Mouse (Mus musculus) induced T-regulatory cell, adult 2 months (primary cell): ENCODE data around the gene Pilra.
"Not testable (repeated sequence)": the region's sequence is repeated elsewhere in the genome, so short reads cannot be mapped to it uniquely, and the experiment has no call there.

Source experiments
- DNase-seq: peaks from one replicate; pipeline ENCODE4 v3.0.0-alpha.2; 2012; ENCODE audit warnings: low read depth

Gene Pilra

DNA sequence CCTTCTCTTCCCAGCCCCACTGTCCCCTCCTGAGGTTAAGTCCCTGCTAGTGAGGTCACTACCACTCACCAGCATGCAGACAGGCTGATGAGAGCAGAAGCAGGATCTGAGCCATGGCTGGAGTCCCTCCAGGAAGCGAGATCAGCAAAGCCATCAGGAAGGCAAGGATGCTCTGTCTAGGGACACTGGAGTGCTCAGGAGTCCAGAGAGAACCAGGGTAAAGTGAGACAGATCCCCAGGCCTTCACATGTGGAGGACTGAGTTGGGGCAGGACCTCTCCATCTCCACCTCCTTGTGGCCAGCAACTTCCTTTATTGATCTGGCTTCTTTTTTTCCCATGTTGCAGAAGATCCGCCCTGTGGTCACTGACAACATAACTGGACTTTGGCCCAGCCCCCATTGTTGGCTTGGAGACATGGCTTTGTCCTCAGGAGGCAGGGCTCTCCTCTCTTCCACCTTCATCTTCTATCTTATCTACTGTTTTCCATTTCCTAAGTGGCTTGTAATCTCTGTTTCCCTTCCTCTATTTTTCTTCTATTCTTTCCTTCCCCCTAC lies at the start of gene Pilra:
Gene Pilra (minus strand): TSS at position 316 of the 555 bp plus-strand sequence.
- DNase-seq = not testable (repeated sequence)

- no peak for DNase-seq
Measured at GRCm38 (mm10) chr5:137883345-137883744, 47.3 kb upstream of the Pilra start.

GRCm38 (mm10) chr5:137882922-137883321 lies 46.8 kb upstream of the Pilra start:
- no peak for DNase-seq

- peak; percentile 24 for DNase-seq
Measured at GRCm38 (mm10) chr5:137877860-137878259, 41.8 kb upstream of the Pilra start.

GRCm38 (mm10) chr5:137875054-137875453 lies 39.0 kb upstream of the Pilra start:
- DNase-seq = no peak

GRCm38 (mm10) chr5:137872381-137872702 lies 36.3 kb upstream of the Pilra start:
- not testable (repeated sequence) for DNase-seq

- DNase-seq = not testable (repeated sequence)
Measured at GRCm38 (mm10) chr5:137871644-137872380, 35.7 kb upstream of the Pilra start, which contains the start of gene Pilrb2. Gene Pilrb2, minus strand, starts transcription at chr5:137871815.

GRCm38 (mm10) chr5:137868600-137868999 lies 32.5 kb upstream of the Pilra start:
- DNase-seq = not testable (repeated sequence)

DNA sequence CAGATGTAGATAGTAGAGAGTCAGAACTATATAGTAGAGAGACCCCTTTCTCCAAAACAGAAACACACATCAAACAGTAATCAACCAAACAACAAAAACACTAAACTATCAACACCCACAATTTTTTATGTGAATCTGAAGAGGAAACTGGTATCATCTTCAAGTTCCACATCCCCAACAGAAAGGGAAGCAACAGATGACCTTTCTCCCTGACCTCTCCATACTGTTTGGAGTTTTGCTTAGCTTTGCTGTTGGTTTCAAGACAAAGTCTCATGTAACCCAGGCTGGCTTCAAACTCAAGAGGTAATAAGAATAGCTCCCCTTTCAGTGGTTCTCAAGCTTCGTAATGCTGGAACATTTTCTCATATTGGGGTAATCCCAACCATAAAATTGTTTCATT lies 27.9 kb upstream of the Pilra start:
- DNase-seq = not testable (repeated sequence)

DNA sequence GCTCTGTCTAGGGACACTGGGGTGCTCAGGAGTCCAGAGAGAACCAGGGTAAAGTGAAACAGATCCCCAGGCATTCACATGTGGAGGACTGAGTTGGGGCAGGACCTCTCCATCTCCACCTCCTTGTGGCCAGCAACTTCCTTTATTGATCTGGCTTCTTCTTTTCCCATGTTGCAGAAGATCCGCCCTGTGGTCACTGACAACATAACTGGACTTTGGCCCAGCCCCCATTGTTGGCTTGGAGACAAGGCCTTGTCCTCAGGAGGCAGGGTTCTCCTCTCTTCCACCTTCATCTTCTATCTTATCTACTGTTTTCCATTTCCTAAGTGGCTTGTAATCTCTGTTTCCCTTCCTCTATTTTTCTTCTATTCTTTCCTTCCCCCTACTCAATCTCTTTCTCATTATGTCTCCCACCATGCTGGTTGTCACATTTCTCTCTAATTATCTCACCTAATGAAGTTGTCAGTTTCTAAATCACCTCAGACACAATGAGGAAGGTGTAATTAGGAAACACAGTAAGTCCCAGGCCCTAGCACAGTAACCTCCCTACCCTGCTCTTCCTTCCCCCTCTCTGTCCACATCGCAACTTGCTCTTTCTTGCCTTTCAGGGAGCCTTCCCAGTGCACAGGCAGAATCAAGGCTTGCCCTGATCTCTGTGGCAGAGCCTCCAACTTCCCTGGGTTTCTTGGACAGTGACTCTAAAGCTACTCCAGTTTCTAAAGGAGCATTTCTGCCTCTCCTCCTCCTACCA lies 22.1 kb upstream of the Pilra start, which contains the start of gene Pilrb1:
Gene Pilrb1 (minus strand): TSS at position 147 of the 751 bp plus-strand sequence.
- DNase-seq = not testable (repeated sequence)

GRCm38 (mm10) chr5:137856870-137857269 lies 20.8 kb upstream of the Pilra start:
- peak; percentile 35 for DNase-seq

DNA sequence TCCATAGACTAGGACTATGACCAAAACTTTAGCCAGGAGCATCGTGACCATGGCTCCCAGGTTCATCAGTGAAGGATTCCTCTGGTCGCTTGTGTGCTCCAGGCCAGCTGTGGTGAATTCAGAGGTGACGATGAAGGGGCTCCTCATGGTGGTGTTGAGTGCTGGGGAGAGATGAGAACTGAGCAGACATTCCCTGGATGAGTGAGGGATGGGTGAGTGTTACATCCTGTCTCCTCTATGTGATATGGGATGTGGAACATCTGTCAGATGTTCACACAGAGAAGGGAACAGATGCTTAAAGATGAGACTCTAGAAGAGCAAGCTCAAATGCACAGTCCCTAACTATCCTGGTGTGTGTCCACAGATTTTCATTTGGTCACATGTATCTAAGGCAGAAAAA lies 18.8 kb upstream of the Pilra start:
- DNase-seq = not testable (repeated sequence)

GRCm38 (mm10) chr5:137850313-137850712 lies 14.2 kb upstream of the Pilra start:
- DNase-seq = not testable (repeated sequence)

DNA sequence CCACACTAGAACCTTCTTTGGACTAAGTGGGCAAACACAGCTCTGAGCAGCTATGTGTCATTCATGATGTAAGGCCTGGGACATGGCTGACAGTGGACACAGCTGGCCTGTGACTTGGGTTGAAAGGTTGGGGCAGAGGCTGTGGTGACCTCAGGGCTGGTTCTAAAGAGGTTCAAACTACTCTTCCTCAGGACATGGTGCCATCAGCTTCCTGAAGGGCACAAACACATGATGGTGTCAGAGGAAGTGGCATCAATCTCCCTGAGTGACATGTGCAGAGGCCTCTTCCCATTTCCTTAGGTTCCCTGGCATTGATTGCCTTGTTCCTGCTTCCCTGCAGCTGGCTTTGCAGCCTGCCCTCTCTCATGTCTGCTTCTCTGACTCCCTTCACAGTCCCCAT lies 1.0 kb upstream of the Pilra start:
- not testable (repeated sequence) for DNase-seq

GRCm38 (mm10) chr5:137836611-137837010 lies 530 bp upstream of the Pilra start:
- no peak for DNase-seq

DNA sequence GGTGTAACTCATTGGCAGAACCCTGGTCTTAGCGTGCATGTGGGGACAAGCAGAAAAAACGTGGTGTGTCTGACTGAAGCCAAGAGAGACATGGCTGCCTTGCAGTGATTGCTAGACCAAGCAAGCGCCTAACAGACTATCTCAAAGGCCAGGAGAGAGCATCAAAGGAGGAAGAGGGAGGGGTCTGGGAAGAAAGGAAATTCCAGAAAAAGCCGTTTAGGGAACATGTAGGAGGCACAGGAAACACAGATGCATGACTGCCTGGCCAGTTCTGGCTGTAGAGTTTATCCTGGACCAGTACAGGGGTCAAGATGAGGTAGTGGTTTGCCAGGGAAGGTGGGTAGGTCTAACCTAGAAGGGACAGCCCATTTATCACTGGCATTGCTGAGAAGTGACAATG lies 2.6 kb downstream of the Pilra start:
- DNase-seq = no peak

GRCm38 (mm10) chr5:137831506-137831905 lies 4.6 kb downstream of the Pilra start:
- DNase-seq = no peak

DNA sequence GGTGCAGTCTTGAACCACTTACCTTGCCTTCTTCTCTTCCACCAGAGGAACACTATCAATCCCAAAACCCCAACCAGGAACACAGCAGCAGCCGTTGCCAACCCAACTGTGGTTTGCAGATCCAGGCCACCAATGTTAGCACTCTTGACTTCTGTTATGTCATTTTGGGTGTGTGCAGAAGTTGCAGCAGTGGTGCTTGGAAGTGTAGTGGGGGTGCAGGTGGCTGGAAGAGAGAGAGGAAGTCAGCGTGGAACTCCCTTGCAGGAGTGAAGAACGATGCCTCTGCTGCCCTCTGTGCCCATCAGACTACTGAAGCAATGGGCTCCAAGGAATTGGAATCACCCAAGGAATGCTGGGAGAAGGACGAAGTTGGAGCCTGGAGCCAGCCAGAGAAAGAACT lies 5.0 kb downstream of the Pilra start:
- no peak for DNase-seq

- no peak for DNase-seq
Measured at GRCm38 (mm10) chr5:137830238-137830637, 5.8 kb downstream of the Pilra start.

DNA sequence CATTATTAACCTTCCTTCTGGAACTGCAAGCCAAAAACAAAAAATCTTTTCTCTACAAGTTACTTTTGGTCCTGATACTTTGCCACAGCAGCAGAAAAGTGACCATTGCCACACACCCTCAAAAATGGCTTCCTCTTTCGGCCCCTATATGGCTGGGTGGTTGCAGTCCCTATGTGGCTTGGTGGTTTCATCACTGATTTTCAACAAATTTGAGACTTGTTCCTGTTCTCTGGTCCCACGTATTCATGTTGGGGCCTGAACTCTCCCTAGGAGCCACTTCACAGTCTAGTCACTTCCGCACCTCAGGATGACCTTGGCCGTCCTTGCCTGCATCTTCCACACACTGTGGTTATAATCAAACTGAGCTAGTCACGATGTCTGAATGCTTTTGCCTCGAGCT lies 7.4 kb downstream of the Pilra start:
- DNase-seq = no peak

DNA sequence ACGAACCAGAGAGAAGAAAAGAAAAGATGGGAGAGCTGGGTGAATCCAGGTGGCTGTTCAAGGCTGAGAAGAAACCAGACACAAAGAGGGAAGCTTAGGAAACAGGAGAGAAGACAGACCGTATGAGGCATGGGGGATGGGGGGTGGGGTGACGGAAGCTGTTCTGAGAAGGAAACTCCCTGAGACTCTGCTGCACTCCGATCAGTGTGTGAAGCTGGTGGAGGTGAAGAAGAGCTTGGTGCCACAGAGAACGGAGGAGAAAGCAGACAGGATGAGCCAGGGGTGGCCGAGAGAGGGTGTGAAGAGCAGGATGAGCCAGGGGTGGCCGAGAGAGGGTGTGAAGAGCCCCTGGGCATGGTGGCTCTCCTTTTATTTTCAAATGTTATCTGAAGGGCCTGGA lies 9.7 kb downstream of the Pilra start:
- peak; percentile 34 for DNase-seq

DNA sequence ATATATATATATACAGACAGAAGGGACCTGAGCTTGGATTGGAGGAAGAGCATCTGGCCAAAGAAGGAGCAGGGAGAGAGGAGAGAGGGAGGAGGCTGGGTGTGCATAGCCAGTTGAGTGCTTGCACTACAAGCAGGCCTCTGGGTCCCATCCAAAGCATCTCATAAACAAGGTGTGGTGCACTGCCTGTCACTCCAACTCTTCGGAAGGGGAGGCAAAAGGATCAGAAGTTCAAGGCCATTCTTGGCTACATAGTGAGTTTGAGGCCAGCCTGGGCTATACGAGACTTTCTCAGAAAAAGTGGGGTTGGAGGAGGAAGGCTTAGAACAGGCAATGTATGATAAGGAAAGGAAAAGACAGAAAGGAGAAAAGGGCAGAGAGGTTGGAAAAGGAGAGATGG lies 10.1 kb downstream of the Pilra start:
- DNase-seq = no peak

DNA sequence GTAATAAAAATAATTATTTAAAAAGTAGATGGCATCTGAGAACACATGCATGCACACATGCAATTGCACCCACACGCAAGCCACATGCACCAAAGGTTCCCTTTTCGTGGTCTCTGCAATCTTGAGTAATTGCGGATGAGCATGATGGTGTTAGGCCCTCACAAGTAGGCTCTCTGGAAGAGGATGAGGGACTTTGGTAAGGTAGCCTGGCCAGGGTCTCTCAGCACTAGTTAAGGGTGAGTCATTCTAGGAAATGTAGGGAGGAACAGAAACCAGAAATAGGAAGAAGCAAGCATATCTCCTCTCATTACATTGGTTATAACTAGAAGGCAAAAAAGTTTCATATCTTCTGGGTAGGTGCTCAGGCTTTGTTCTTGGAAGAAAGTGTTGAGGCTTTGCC lies 11.1 kb downstream of the Pilra start:
- no peak for DNase-seq
